ENCODE assay signal across 14 mouse cellular contexts in genomic region chr9:10569830-10570229, GRCm38 (mm10).
A peak's percentile ranks its signal among the peaks of the same experiment; 100 is the strongest.
DNase-seq lines count a peak whose midpoint lies in the region; ATAC-seq and TF ChIP-seq lines count a peak whose summit lies in the region.
"Had no signal": no experiment of that assay in that cellular context is flagged by ENCODE, and none has a peak within 500 bp of the region (broad histone marks: within the 10 kb centered on the region; RNA-seq: fewer than 3 reads in every experiment).

No protein-coding gene starts in this region.

- no peak overlapping the region for H3K4me2 ChIP-seq in intestine, embryonic 14.5 days (ENCODE audit: low read length)
- no peak overlapping the region for H3K4me2 ChIP-seq in intestine, postnatal 0 days (replicated peaks; ENCODE audit: low read depth)
- H3K4me2 ChIP-seq: hindbrain, embryonic 15.5 days had no signal

- no peaks in the 10 kb centered on the region for H3K9me3 ChIP-seq in intestine, embryonic 14.5 days (ENCODE audit: control insufficient read depth, low read length)
- no peaks in the 10 kb centered on the region for H3K9me3 ChIP-seq in intestine, postnatal 0 days (ENCODE audit: control insufficient read depth)
- no peaks in the 10 kb centered on the region for H3K9me3 ChIP-seq in embryonic facial prominence, embryonic 10.5 days
- H3K9me3 ChIP-seq: hindbrain, embryonic 15.5 days had no signal

- no peak for TF ChIP-seq CTCF in intestine, postnatal 0 days (IDR thresholded peaks at IDR 0.05; ENCODE audit: low read depth)

- no peak overlapping the region for H3K4me3 ChIP-seq in intestine, embryonic 14.5 days (ENCODE audit: low read depth, low read length)
- no peak overlapping the region for H3K4me3 ChIP-seq in intestine, postnatal 0 days (ENCODE audit: low read depth, low read length)
- no peak overlapping the region for H3K4me3 ChIP-seq in embryonic facial prominence, embryonic 10.5 days
- H3K4me3 ChIP-seq: hindbrain, embryonic 15.5 days; left cerebral cortex, adult 2 months had no signal

- no peak for ATAC-seq in intestine, embryonic 14.5 days (replicated peaks; ENCODE audit: low FRiP score, low TSS enrichment, low read depth)
- no peak for ATAC-seq in intestine, postnatal 0 days

- H3K36me3 ChIP-seq in intestine, embryonic 14.5 days (ENCODE audit: control insufficient read depth, insufficient read depth, low read length): no peaks in the 10 kb centered on the region
- no peaks in the 10 kb centered on the region for H3K36me3 ChIP-seq in intestine, postnatal 0 days (ENCODE audit: control insufficient read depth, insufficient read depth)
- no peaks in the 10 kb centered on the region for H3K36me3 ChIP-seq in embryonic facial prominence, embryonic 10.5 days (replicated peaks)
- H3K36me3 ChIP-seq: hindbrain, embryonic 15.5 days had no signal

- no peak overlapping the region for H3K27ac ChIP-seq in intestine, embryonic 14.5 days (ENCODE audit: low read depth)
- H3K27ac ChIP-seq in intestine, postnatal 0 days (ENCODE audit: low read depth, low read length): no peak overlapping the region
- no peak overlapping the region for H3K27ac ChIP-seq in embryonic facial prominence, embryonic 10.5 days (replicated peaks)
- H3K27ac ChIP-seq: hindbrain, embryonic 15.5 days; left cerebral cortex, adult 2 months; liver, embryonic 14.5 days; macrophage had no signal

- no peaks in the 10 kb centered on the region for H3K4me1 ChIP-seq in intestine, embryonic 14.5 days (replicated peaks; ENCODE audit: control insufficient read depth, insufficient read depth, low read length)
- H3K4me1 ChIP-seq in intestine, postnatal 0 days (replicated peaks; ENCODE audit: control insufficient read depth, insufficient read depth, low read length): no peaks in the 10 kb centered on the region
- no peaks in the 10 kb centered on the region for H3K4me1 ChIP-seq in embryonic facial prominence, embryonic 10.5 days
- H3K4me1 ChIP-seq: hindbrain, embryonic 15.5 days had no signal

- H3K9ac ChIP-seq in intestine, embryonic 14.5 days (ENCODE audit: low read length): no peak overlapping the region
- no peak overlapping the region for H3K9ac ChIP-seq in intestine, postnatal 0 days (ENCODE audit: low read depth, low read length)
- H3K9ac ChIP-seq: hindbrain, embryonic 15.5 days; liver, embryonic 14.5 days had no signal

- no peaks in the 10 kb centered on the region for H3K27me3 ChIP-seq in intestine, embryonic 14.5 days (replicated peaks; ENCODE audit: control insufficient read depth, insufficient read depth, low read length)
- H3K27me3 ChIP-seq in intestine, postnatal 0 days (replicated peaks; ENCODE audit: control insufficient read depth, insufficient read depth, low read length): no peaks in the 10 kb centered on the region
- H3K27me3 ChIP-seq in embryonic facial prominence, embryonic 10.5 days (replicated peaks; ENCODE audit: low read depth, poor library complexity, severe bottlenecking): no peaks in the 10 kb centered on the region
- H3K27me3 ChIP-seq: hindbrain, embryonic 15.5 days had no signal

- DNase-seq in intestine, embryonic 14.5 days (ENCODE audit: low spot score): peak; percentile 51
- DNase-seq in 416B (ENCODE audit: low read depth) (peak; percentile 1), ES-CJ7 (ENCODE audit: low read depth, low spot score) (peak; percentile 40)
- peak; percentile 25 for DNase-seq in embryonic facial prominence, embryonic 10.5 days (ENCODE audit: low spot score)
- DNase-seq in frontal cortex, postnatal 10 days (ENCODE audit: low spot score in 2 of 2): no peak
- DNase-seq in B cell, adult 2 months: no peak
- DNase-seq: adrenal gland, adult 8-10 months; gastrocnemius, postnatal 14 days; kidney, postnatal 14 days had no signal

Comparison
In these comparisons a context has a peak if more than half of its experiments do, and no peak if none do; other contexts are left out.
1. DNase-seq: peak in intestine, embryonic 14.5 days (single experiment), 416B (single experiment), ES-CJ7 (single experiment) and embryonic facial prominence, embryonic 10.5 days (single experiment); none in frontal cortex, postnatal 10 days (0 of 2) and B cell, adult 2 months (0 of 2).